Mouse (Mus musculus): ENCODE measurements around the gene Smad3. TPM values are rescaled to one million over a fixed set of nuclear protein-coding genes. Genes with fewer than 3 reads are reported as not detected.

The Smad3 gene
- polyA plus RNA-seq, 1 experiment from 2014 or later = 7.0 TPM

DNA sequence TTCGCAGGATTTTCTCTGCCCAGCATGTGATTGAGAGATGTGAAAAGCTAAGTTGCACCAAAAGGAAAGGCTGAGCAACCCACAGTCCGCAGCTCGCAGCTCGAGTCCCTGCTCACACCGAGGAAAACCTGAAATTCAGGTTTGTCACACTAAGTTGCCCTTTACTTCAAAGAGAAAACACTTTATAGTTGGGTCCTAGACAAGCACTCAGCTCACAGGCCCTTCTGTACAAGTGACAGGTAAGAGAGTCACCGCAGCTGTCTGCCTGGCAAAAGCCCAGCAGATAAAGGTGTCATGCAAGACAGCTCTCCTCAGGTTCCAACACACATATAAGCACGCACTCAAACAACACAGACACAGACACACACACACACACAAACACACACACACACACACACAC is 5.2 kb downstream of the Smad3 start:
- no peak for ATAC-seq (replicated peaks)
- H3K4me3 ChIP-seq = no peak overlapping the region
- no peaks in the 10 kb centered on the region for H3K9me3 ChIP-seq
- H3K27ac ChIP-seq (replicated peaks) = no peak overlapping the region
- 0 out of 2 replicates have a peak, but pooled peaks cover 4% of the 10 kb centered on the region for H3K27me3 ChIP-seq
- peaks cover 57% of the 10 kb centered on the region for H3K4me1 ChIP-seq
- no peak overlapping the region for H3K4me2 ChIP-seq (replicated peaks)
- 81% methylated on average over 7 of the region's 7 CpGs for WGBS
- no peaks in the 10 kb centered on the region for H3K36me3 ChIP-seq
- H3K9ac ChIP-seq (replicated peaks) = no peak overlapping the region

DNA sequence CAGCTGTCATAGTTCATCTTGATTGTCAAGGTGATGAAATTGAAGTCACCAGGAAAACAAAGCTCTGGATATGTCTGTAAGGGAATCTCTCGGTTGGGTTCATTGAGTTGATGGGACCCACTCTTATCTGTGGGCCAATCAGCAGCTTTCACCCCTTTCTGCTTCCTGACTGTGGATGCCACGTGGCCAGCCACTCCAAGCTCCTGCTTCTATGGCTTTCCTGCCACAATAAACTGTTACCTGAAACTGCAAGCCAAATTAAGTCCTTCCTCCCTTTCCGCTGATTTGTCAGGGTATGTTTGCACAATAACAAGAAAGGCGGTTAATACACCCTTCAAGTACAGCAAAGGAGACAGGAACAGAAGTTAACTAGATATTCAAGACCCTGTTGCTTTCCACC is 6.5 kb downstream of the Smad3 start:
- Histone ChIP-seq H3K9ac (replicated peaks) (no peak overlapping the region), H3K4me1 (peaks cover 44% of the 10 kb centered on the region), H3K9me3 (no peaks in the 10 kb centered on the region), H3K36me3 (no peaks in the 10 kb centered on the region), H3K4me2 (replicated peaks) (no peak overlapping the region), H3K4me3 (no peak overlapping the region), H3K27ac (replicated peaks) (no peak overlapping the region), H3K27me3 (0 out of 2 replicates have a peak, but pooled peaks cover 4% of the 10 kb centered on the region)
- ATAC-seq (replicated peaks) = no peak
- 77% methylated on average over 4 of the region's 4 CpGs for WGBS

- H3K4me1 ChIP-seq = peaks cover 36% of the 10 kb centered on the region
- 0 out of 2 replicates have a peak, but pooled peaks cover 4% of the 10 kb centered on the region for H3K27me3 ChIP-seq
- WGBS = 16% methylated on average over 10 of the region's 10 CpGs
- H3K36me3 ChIP-seq = no peaks in the 10 kb centered on the region
- ATAC-seq (replicated peaks) = no peak
- H3K9ac ChIP-seq (replicated peaks) = no peak overlapping the region
- H3K27ac ChIP-seq (replicated peaks) = no peak overlapping the region
- H3K9me3 ChIP-seq = no peaks in the 10 kb centered on the region
- no peak overlapping the region for H3K4me3 ChIP-seq
- H3K4me2 ChIP-seq (replicated peaks) = no peak overlapping the region
Observed at GRCm38 (mm10) chr9:63750360-63750974, 7.3 kb downstream of the Smad3 start.

DNA sequence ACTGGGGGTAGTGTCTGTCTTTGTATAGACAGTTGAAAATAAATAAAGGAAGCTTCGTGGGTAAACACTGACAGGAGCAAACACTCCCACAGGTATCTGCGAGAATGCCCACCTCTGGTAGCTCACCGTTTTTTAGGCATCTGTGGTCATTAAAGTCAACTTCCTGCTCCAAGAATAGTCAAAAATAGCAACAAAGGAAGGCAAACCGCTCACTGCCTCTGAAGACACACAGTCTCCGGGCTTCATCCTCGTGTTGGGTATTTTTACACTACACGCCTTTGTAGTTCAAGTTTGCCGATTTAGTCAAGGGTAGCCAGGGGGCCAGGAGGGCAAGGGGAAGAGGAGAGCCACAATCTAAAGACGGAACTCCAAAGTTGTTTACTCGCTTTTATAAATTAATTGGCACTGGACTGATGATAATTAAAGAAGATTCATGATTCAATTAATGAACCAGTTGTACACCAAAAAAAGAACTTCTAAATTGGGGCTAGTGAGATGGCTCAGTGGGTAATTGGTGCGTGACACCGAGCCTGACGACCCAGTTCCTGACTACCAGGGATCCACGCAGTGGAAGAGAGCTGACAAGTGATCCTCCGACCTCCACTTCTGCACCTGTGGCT is 8.4 kb downstream of the Smad3 start:
- Histone ChIP-seq H3K27me3 (0 out of 2 replicates have a peak, but pooled peaks cover 4% of the 10 kb centered on the region), H3K4me2 (replicated peaks) (no peak overlapping the region), H3K4me1 (peaks cover 25% of the 10 kb centered on the region), H3K36me3 (no peaks in the 10 kb centered on the region), H3K4me3 (no peak overlapping the region), H3K27ac (replicated peaks) (no peak overlapping the region), H3K9ac (replicated peaks) (no peak overlapping the region), H3K9me3 (no peaks in the 10 kb centered on the region)
- 36% methylated on average over 15 of the region's 15 CpGs for WGBS
- ATAC-seq (replicated peaks) = no peak

DNA sequence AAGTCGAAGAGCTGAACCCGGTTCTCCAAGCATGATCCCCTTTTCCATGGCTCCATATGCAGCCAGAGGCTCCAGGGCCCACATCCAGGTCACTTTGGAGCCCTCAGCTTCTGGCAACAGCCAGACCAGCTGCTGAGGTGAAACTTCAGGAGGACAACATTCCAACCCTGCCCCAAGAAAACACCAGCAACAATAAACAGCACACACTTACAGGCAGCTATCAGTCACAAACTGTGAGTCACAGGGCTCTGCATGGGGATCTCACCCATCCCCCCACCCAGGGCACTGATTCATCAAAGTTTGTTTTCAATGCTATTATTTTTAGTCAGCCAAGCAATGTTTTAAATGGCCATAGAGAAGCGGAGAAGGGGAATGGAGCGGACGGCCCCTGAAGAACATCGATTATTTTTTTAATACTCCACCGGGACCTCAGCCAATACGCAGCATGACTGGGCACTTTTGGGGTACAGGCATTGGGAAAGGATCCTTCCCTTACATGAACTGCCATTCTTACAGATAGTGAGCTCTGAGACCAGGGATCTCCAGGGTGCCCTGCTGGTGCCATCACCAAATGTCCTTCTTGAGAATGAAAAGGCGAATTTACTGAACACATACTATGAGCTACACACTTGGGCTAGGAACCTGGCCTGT is 10.0 kb downstream of the Smad3 start:
- peaks cover 27% of the 10 kb centered on the region for H3K4me1 ChIP-seq
- 60% methylated on average over 9 of the region's 9 CpGs for WGBS

DNA sequence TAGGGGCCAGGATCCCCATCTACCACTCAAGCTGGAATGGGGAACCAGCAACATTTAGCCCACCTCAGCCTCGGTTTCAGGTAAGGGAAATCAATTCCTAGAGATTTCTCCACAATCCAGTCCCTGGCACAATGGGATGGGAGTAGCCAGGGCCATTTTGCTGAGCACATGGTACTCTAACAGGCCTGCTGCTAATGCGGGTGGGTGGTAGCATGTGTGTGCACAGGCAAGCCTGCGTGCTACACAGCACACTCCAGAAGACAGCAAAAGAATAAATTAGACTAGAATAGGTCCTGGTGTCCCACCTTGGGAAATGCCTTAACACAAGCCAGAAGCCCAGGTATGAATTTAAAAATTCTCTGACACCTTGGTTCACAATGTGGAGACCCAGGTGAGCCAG is 10.8 kb downstream of the Smad3 start:
- WGBS = 95% methylated on average over 3 of the region's 3 CpGs

More for the DNA sequence above, 10.0 kb downstream of the Smad3 start:
- no peak for ATAC-seq (replicated peaks)
- no peaks in the 10 kb centered on the region for H3K9me3 ChIP-seq
- H3K4me3 ChIP-seq = no peak overlapping the region
- 0 out of 2 replicates have a peak, but pooled peaks cover 4% of the 10 kb centered on the region for H3K27me3 ChIP-seq
- H3K36me3 ChIP-seq = no peaks in the 10 kb centered on the region
- H3K27ac ChIP-seq (replicated peaks) = no peak overlapping the region
- no peak overlapping the region for H3K9ac ChIP-seq (replicated peaks)
- H3K4me2 ChIP-seq (replicated peaks) = no peak overlapping the region

GRCm38 (mm10) chr9:63745821-63746632 is 11.8 kb downstream of the Smad3 start:
- Histone ChIP-seq H3K27ac (replicated peaks) (no peak overlapping the region), H3K9ac (replicated peaks) (no peak overlapping the region), H3K4me1 (peaks cover 28% of the 10 kb centered on the region), H3K27me3 (0 out of 2 replicates have a peak, but pooled peaks cover 4% of the 10 kb centered on the region), H3K4me2 (replicated peaks) (no peak overlapping the region), H3K4me3 (no peak overlapping the region), H3K36me3 (no peaks in the 10 kb centered on the region), H3K9me3 (no peaks in the 10 kb centered on the region)
- ATAC-seq (replicated peaks) = no peak
- WGBS = 77% methylated on average over 19 of the region's 19 CpGs

More for the DNA sequence above, 10.8 kb downstream of the Smad3 start:
- Histone ChIP-seq H3K9me3 (no peaks in the 10 kb centered on the region), H3K36me3 (no peaks in the 10 kb centered on the region), H3K4me3 (no peak overlapping the region), H3K4me1 (peaks cover 28% of the 10 kb centered on the region), H3K4me2 (replicated peaks) (no peak overlapping the region), H3K27ac (replicated peaks) (no peak overlapping the region), H3K27me3 (0 out of 2 replicates have a peak, but pooled peaks cover 4% of the 10 kb centered on the region), H3K9ac (replicated peaks) (no peak overlapping the region)
- no peak for ATAC-seq (replicated peaks)

DNA sequence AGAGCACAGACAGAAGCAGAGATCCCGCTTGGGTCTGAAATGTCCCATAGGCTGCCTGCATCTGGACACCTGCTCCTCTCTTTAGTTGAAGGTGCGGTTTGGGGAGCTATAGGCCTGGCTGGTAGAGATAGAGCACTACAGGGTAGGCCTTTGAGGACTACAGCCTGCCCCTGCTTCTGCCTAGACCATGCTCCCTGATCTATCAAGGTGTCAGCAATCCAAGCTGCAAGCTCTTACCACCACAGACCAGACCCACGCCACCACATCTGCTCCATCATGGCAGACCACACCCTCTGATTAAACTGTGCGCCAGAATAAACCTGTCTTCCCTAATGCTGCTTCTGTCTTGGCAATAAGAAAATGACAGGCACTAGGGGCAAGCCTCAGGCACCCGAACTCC is 13.2 kb downstream of the Smad3 start:
- Histone ChIP-seq H3K27ac (replicated peaks) (no peak overlapping the region), H3K4me1 (peaks cover 15% of the 10 kb centered on the region), H3K4me2 (replicated peaks) (no peak overlapping the region), H3K9ac (replicated peaks) (no peak overlapping the region), H3K27me3 (0 out of 2 replicates have a peak, but pooled peaks cover 3% of the 10 kb centered on the region), H3K9me3 (no peaks in the 10 kb centered on the region), H3K4me3 (no peak overlapping the region), H3K36me3 (no peaks in the 10 kb centered on the region)
- 94% methylated on average over 5 of the region's 5 CpGs for WGBS
- no peak for ATAC-seq (replicated peaks)

- Histone ChIP-seq H3K4me3 (no peak overlapping the region), H3K9me3 (no peaks in the 10 kb centered on the region), H3K36me3 (no peaks in the 10 kb centered on the region), H3K27ac (replicated peaks) (no peak overlapping the region), H3K4me2 (replicated peaks) (no peak overlapping the region), H3K9ac (replicated peaks) (no peak overlapping the region), H3K4me1 (peaks cover 9% of the 10 kb centered on the region), H3K27me3 (no peaks in the 10 kb centered on the region)
- ATAC-seq (replicated peaks) = no peak
- WGBS = 93% methylated on average over 11 of the region's 11 CpGs
Observed at GRCm38 (mm10) chr9:63743775-63744174, 14.0 kb downstream of the Smad3 start.

GRCm38 (mm10) chr9:63742887-63743660 is 14.7 kb downstream of the Smad3 start:
- 39% methylated on average over 13 of the region's 13 CpGs for WGBS
- no peak overlapping the region for H3K27ac ChIP-seq (replicated peaks)
- no peak overlapping the region for H3K4me3 ChIP-seq
- no peaks in the 10 kb centered on the region for H3K27me3 ChIP-seq
- H3K4me1 ChIP-seq = peaks cover 8% of the 10 kb centered on the region
- no peaks in the 10 kb centered on the region for H3K36me3 ChIP-seq
- no peaks in the 10 kb centered on the region for H3K9me3 ChIP-seq
- ATAC-seq (replicated peaks) = no peak
- H3K9ac ChIP-seq (replicated peaks) = no peak overlapping the region
- H3K4me2 ChIP-seq (replicated peaks) = no peak overlapping the region

DNA sequence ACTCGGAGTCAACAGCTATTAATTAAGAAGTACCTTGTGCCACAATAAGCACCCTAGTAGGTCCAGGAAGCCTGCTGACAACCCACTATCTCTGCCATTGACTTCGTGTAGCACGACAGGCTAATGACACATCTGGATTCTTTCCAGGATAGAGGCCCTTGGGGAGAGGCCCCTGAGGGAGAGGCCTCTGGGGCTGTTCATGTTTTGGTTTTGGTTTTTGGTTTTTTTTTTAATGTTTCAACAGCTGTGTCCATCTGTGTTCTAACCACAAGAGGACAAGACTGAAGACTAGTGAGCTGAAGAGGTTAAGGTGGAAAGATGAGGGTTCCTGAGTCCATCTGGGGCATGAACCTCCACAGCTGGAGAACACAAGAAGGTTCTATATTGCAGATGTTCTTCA is 15.5 kb downstream of the Smad3 start:
- no peak overlapping the region for H3K4me3 ChIP-seq
- no peak overlapping the region for H3K4me2 ChIP-seq (replicated peaks)
- H3K4me1 ChIP-seq = peaks cover 8% of the 10 kb centered on the region
- H3K9ac ChIP-seq (replicated peaks) = no peak overlapping the region
- no peaks in the 10 kb centered on the region for H3K36me3 ChIP-seq
- no peaks in the 10 kb centered on the region for H3K9me3 ChIP-seq
- no peak overlapping the region for H3K27ac ChIP-seq (replicated peaks)
- WGBS = 49% methylated on average over 3 of the region's 3 CpGs
- no peaks in the 10 kb centered on the region for H3K27me3 ChIP-seq
- no peak for ATAC-seq (replicated peaks)

Data from forebrain, embryonic 15.5 days (tissue).